ENCODE assay signal across 20 mouse cellular contexts in genomic region chr8:10418971-10419370, GRCm38 (mm10).
DNase-seq lines count a peak whose midpoint lies in the region; ATAC-seq lines count a peak whose summit lies in the region.
"Had no signal": no experiment of that assay in that cellular context is flagged by ENCODE, and none has a peak within 500 bp of the region (broad histone marks: within the 10 kb centered on the region; RNA-seq: fewer than 3 reads in every experiment).

No protein-coding gene starts in this region.

- no peaks in the 10 kb centered on the region for H3K9me3 ChIP-seq in hindbrain, embryonic 15.5 days
- no peaks in the 10 kb centered on the region for H3K9me3 ChIP-seq in hindbrain, embryonic 10.5 days
- no peaks in the 10 kb centered on the region for H3K9me3 ChIP-seq in forebrain, embryonic 12.5 days
- H3K9me3 ChIP-seq in forebrain, embryonic 15.5 days: no peaks in the 10 kb centered on the region
- no peaks in the 10 kb centered on the region for H3K9me3 ChIP-seq in midbrain, embryonic 16.5 days (replicated peaks; ENCODE audit: control insufficient read depth, low read length, poor library complexity, severe bottlenecking)
- H3K9me3 ChIP-seq: embryonic facial prominence, embryonic 10.5 days; heart, embryonic 15.5 days; limb, embryonic 15.5 days had no signal

- H3K4me1 ChIP-seq in hindbrain, embryonic 15.5 days (replicated peaks): 0 out of 2 replicates have a peak, but pooled peaks cover 2% of the 10 kb centered on the region
- H3K4me1 ChIP-seq in hindbrain, embryonic 10.5 days (replicated peaks): peaks cover 13% of the 10 kb centered on the region
- peaks cover 21% of the 10 kb centered on the region for H3K4me1 ChIP-seq in forebrain, embryonic 12.5 days
- H3K4me1 ChIP-seq in forebrain, embryonic 15.5 days: peaks cover 27% of the 10 kb centered on the region
- H3K4me1 ChIP-seq in midbrain, embryonic 16.5 days (ENCODE audit: control insufficient read depth, insufficient read depth, low read length): peaks cover 3% of the 10 kb centered on the region
- H3K4me1 ChIP-seq: heart, embryonic 15.5 days had no signal

- no peaks in the 10 kb centered on the region for H3K36me3 ChIP-seq in hindbrain, embryonic 15.5 days
- H3K36me3 ChIP-seq in hindbrain, embryonic 10.5 days: no peaks in the 10 kb centered on the region
- no peaks in the 10 kb centered on the region for H3K36me3 ChIP-seq in forebrain, embryonic 12.5 days (replicated peaks)
- no peaks in the 10 kb centered on the region for H3K36me3 ChIP-seq in forebrain, embryonic 15.5 days
- H3K36me3 ChIP-seq in midbrain, embryonic 16.5 days (ENCODE audit: control insufficient read depth, insufficient read depth, low read length): no peaks in the 10 kb centered on the region
- H3K36me3 ChIP-seq: embryonic facial prominence, embryonic 10.5 days; heart, embryonic 15.5 days; limb, embryonic 15.5 days had no signal

- 35% methylated on average over 7 of the region's 7 CpGs for WGBS in hindbrain, embryonic 15.5 days
- 67% methylated on average over 7 of the region's 7 CpGs for WGBS in hindbrain, embryonic 10.5 days
- 45% methylated on average over 7 of the region's 7 CpGs for WGBS in forebrain, embryonic 12.5 days
- WGBS in forebrain, embryonic 15.5 days: 23% methylated on average over 7 of the region's 7 CpGs
- 25% methylated on average over 7 of the region's 7 CpGs for WGBS in midbrain, embryonic 16.5 days

- H3K4me3 ChIP-seq in hindbrain, embryonic 15.5 days: no peak overlapping the region
- no peak overlapping the region for H3K4me3 ChIP-seq in hindbrain, embryonic 10.5 days
- no peak overlapping the region for H3K4me3 ChIP-seq in forebrain, embryonic 12.5 days (replicated peaks)
- no peak overlapping the region for H3K4me3 ChIP-seq in forebrain, embryonic 15.5 days
- H3K4me3 ChIP-seq in midbrain, embryonic 16.5 days (ENCODE audit: low read depth, low read length): no peak overlapping the region
- H3K4me3 ChIP-seq: embryonic facial prominence, embryonic 10.5 days; heart, embryonic 15.5 days; limb, embryonic 15.5 days had no signal

- H3K27me3 ChIP-seq in hindbrain, embryonic 15.5 days: no peaks in the 10 kb centered on the region
- no peaks in the 10 kb centered on the region for H3K27me3 ChIP-seq in hindbrain, embryonic 10.5 days (ENCODE audit: insufficient read depth, poor library complexity, severe bottlenecking)
- no peaks in the 10 kb centered on the region for H3K27me3 ChIP-seq in forebrain, embryonic 12.5 days
- no peaks in the 10 kb centered on the region for H3K27me3 ChIP-seq in forebrain, embryonic 15.5 days
- no peaks in the 10 kb centered on the region for H3K27me3 ChIP-seq in midbrain, embryonic 16.5 days (ENCODE audit: control insufficient read depth, insufficient read depth, low read depth, low read length)
- H3K27me3 ChIP-seq: heart, embryonic 15.5 days; limb, embryonic 15.5 days had no signal

- H3K9ac ChIP-seq in hindbrain, embryonic 15.5 days: no peak overlapping the region
- no peak overlapping the region for H3K9ac ChIP-seq in forebrain, embryonic 12.5 days
- H3K9ac ChIP-seq in forebrain, embryonic 15.5 days (replicated peaks): no peak overlapping the region
- no peak overlapping the region; the same call in 1 of the 2 replicates for H3K9ac ChIP-seq in midbrain, embryonic 16.5 days (ENCODE audit: low read depth, low read length)
- H3K9ac ChIP-seq: heart, embryonic 15.5 days; limb, embryonic 15.5 days had no signal

- intact Hi-C loops in left cerebral cortex, postnatal 14 days (cut with DNase I): loop anchor here (5.0 kb wide), 1 partner anchor 758 kb away; no protein-coding TSS in a partner anchor

- peak; percentile 52; the same call in 1 of the 2 replicates for ATAC-seq in hindbrain, embryonic 15.5 days (ENCODE audit: low FRiP score, low read depth)
- peak; percentile 71 for ATAC-seq in forebrain, embryonic 12.5 days (ENCODE audit: low FRiP score)
- ATAC-seq in forebrain, embryonic 15.5 days (replicated peaks): peak; percentile 88
- ATAC-seq in midbrain, embryonic 16.5 days: 0 out of 2 replicates have a peak, but pooled peaks have one; percentile 32
- ATAC-seq: lung, postnatal 0 days had no signal

- H3K4me2 ChIP-seq in hindbrain, embryonic 15.5 days: no peak overlapping the region
- H3K4me2 ChIP-seq in forebrain, embryonic 12.5 days: no peak overlapping the region
- no peak overlapping the region for H3K4me2 ChIP-seq in forebrain, embryonic 15.5 days (replicated peaks)
- no peak overlapping the region for H3K4me2 ChIP-seq in midbrain, embryonic 16.5 days (ENCODE audit: low read length)
- H3K4me2 ChIP-seq: heart, embryonic 15.5 days; limb, embryonic 15.5 days had no signal

- H3K27ac ChIP-seq in hindbrain, embryonic 15.5 days (replicated peaks): no peak overlapping the region
- H3K27ac ChIP-seq in hindbrain, embryonic 10.5 days: no peak overlapping the region
- peak overlapping the region; percentile 57; the same call in 1 of the 2 replicates for H3K27ac ChIP-seq in forebrain, embryonic 12.5 days
- H3K27ac ChIP-seq in forebrain, embryonic 15.5 days (replicated peaks): peak overlapping the region; percentile 80
- H3K27ac ChIP-seq in midbrain, embryonic 16.5 days (ENCODE audit: low read length): no peak overlapping the region
- H3K27ac ChIP-seq: embryonic facial prominence, embryonic 10.5 days; heart, embryonic 15.5 days; limb, embryonic 15.5 days had no signal

- no peak for DNase-seq in hindbrain, embryonic 10.5 days (ENCODE audit: low spot score)
- no peak for DNase-seq in spleen, postnatal 36 days (ENCODE audit: low spot score in 2 of 2)
- no peak for DNase-seq in left cerebral cortex, postnatal 14 days (ENCODE audit: low spot score in 2 of 2)
- DNase-seq: cerebellum, adult 9-10 months; gastrocnemius, postnatal 10 days; heart, adult 18-20 months; heart, postnatal 4 days; kidney, adult 11 months; kidney, postnatal 10 days; layer of hippocampus, postnatal 36 days; right cerebral cortex, adult 18-20 months; thymus, postnatal 4 days had no signal

Comparison
In these comparisons a context has a peak if more than half of its experiments do, and no peak if none do; other contexts are left out.
1. ATAC-seq: peak in every context shown above with its lines; median percentile 88 in forebrain, embryonic 15.5 days; 71 in forebrain, embryonic 12.5 days; 52 in hindbrain, embryonic 15.5 days; 32 in midbrain, embryonic 16.5 days.
2. H3K27ac ChIP-seq: peak in forebrain, embryonic 12.5 days (single experiment) and forebrain, embryonic 15.5 days (single experiment); none in hindbrain, embryonic 15.5 days (single experiment), hindbrain, embryonic 10.5 days (single experiment) and midbrain, embryonic 16.5 days (single experiment).